Mouse (Mus musculus): ENCODE results near the gene Herc1. TPM values are rescaled to one million over a fixed set of nuclear protein-coding genes. Genes with fewer than 3 reads are reported as not detected.

Herc1 gene
- polyA plus RNA-seq, 1 experiment from 2014 or later = 30.3 TPM

Other genes with a start within 250 kb of the Herc1 start
- gene Snx1, start 223.9 kb upstream of the Herc1 start, polyA plus RNA-seq (2016; fragmentation: Nextera tagmentation; extraction: Ambion mirVana) = 126 and 128 TPM in 2 replicates
- gene Ciao2a, start 223.8 kb upstream of the Herc1 start, polyA plus RNA-seq (2016; fragmentation: Nextera tagmentation; extraction: Ambion mirVana) = 172 and 176 TPM in 2 replicates
- gene Dapk2, start 192.2 kb upstream of the Herc1 start, polyA plus RNA-seq (2016; fragmentation: Nextera tagmentation; extraction: Ambion mirVana) = 5.2 and 5.7 TPM in 2 replicates
- 3.3 and 3.4 TPM in 2 replicates for gene Fbxl22, start 164.1 kb downstream of the Herc1 start, polyA plus RNA-seq (2016; fragmentation: Nextera tagmentation; extraction: Ambion mirVana)
- 84.1 and 88.4 TPM in 2 replicates for gene Usp3, start 242.7 kb downstream of the Herc1 start, polyA plus RNA-seq (2016; fragmentation: Nextera tagmentation; extraction: Ambion mirVana)